Mouse (Mus musculus) mouse embryonic stem cell (cell line): ENCODE data around the gene Pdzrn4.
"Not testable (repeated sequence)": the region's sequence is repeated elsewhere in the genome, so short reads cannot be mapped to it uniquely, and the experiment has no call there.

Source experiments
- in situ Hi-C, 2 experiments: fragments of 300-500 bp; cut with MboI; formaldehyde crosslinking; loops; 1 replicate in 1 of 2; 3 replicates in 1 of 2; pipeline ENCODE4 v1.14.3; 2019 to 2020; ENCODE audit warnings: low sequenced_read_pairs in 2 of 2, low pct_unique_long_range_greater_than_20kb in 1 of 2, mixed read lengths in 1 of 2; ENCODE audit not compliant: unreplicated experiment in 1 of 2

The Pdzrn4 gene

DNA sequence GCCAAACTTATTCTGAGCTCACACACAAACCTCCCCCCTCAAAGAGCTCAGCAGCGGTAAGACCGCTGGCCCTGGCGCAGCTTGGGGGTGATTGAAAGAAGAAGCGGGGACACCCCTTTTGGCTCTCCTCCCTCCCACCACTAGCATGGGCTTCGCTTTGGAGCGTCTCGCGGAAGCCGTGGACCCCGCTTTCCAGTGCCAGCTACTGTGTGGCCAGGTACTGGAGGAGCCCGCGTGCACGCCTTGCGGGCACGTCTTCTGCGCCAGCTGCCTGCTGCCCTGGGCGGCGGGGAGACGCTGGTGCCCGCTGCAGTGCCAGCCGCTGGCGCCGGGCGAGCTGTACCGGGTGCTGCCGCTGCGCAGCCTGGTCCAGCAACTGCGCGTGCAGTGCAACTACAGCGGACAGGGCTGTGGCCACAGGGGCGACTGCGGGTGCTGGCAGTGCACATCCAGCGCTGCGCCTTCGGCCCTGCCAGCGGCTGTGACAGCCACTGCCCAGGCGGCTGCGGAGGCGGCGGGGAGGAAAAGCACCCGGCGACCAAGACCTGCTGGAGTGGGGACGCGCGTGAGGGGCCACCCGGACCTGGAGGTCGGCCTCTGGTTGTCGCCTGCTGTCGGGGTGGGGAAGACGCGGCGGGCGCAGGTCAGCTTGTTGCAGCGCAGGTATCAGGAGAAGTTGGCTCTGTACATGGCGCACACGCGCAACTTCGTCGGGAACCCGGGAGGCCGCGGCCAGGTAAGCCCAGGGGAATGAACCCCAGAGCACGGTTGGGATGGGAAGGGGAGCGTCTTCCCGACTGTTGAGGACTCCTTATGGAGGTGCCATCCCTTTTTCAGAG, at the start of gene Pdzrn4:
Gene Pdzrn4 (plus strand): TSS at position 112 of the 839 bp plus-strand sequence.
- in situ Hi-C loops: no loop called here

- in situ Hi-C loops: no loop called here
Measured at GRCm38 (mm10) chr15:92347426-92347825, 49.3 kb upstream of the Pdzrn4 start.

DNA sequence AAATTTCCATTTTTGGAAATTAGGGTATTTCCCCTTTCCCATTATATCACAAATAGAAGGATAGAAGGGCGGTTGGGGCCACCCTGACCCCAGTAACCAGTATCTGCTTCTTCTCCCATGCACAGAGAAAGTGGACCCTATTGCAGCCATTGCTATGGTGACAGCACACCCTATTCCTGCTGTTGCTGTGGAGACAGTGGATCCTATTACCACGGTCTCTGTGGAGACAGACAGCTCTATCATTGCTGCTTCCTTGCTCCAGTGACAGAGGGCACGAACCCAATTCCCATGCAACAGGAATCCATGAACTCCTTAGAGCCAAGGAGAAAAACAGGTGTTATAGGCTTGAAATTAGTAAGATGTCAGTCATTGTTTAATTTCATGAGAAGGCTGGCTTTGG, 48.8 kb upstream of the Pdzrn4 start:
- in situ Hi-C loops: no loop called here

GRCm38 (mm10) chr15:92348453-92348852, 48.2 kb upstream of the Pdzrn4 start:
- in situ Hi-C loops: not testable (repeated sequence)

DNA sequence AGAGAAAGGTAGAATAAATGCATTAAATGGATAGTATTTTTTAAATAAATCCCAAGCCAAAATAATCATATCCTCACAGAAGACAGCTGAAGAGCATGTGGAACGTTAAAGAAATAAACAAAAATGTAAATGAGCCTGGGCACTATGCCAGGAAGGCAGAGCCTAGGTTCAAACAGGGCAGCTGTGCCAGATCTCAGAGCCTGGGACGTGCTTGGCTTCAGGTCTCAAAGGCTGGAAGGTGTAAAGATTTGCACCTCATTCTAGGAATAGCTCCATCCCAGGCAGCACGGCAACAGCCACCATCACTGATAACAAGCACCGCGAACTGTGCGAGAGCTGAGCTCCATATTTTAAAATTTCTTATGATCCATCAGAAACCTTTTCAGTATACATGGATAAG, 32.5 kb upstream of the Pdzrn4 start:
- in situ Hi-C loops: no loop called here

GRCm38 (mm10) chr15:92364592-92364991, 32.1 kb upstream of the Pdzrn4 start:
- in situ Hi-C loops: no loop called here

GRCm38 (mm10) chr15:92394811-92395210, 1.9 kb upstream of the Pdzrn4 start:
- in situ Hi-C loops: no loop called here

DNA sequence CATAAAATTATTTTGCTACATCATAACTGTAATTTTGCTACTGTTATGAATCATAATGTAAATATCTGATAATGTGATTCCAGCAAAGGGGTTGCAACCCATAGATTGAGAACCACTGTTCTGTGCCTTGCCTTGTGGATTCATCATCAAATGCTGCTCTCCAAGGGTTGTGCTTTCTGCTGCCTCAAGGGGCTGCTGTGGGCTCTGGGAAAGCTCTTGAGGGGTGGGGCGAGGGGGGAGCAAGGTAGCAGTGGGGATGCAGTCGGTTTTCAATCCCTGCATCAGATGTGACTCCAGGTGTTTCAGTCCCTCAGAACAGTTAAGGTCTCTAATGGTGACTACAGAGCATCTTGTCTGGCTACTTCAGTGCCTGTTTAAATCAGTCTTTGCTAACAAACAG, 2.1 kb downstream of the Pdzrn4 start:
- in situ Hi-C loops: no loop called here

DNA sequence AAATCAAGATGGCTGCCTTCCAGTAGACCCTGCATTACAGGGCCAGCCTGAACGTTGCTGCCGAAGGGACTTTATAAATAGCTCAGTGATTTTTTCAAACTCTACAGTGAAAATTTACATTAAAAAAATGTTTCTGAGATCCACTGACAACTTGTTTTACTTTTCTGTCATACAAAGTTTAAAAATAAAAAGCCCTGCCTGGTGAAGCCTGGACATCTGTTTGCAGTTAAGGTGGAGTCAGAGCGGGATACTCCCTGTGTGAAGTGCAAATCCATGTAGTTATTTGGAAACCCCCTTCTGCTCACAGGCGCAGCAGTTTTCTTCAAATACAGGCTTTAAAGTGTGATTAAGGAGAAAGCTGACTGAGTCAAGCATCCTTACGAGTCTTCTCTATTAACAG, 2.6 kb downstream of the Pdzrn4 start:
- in situ Hi-C loops: no loop called here

GRCm38 (mm10) chr15:92401554-92401953, 4.9 kb downstream of the Pdzrn4 start:
- in situ Hi-C loops: no loop called here

- in situ Hi-C loops: no loop called here
Measured at GRCm38 (mm10) chr15:92415323-92415722, 18.6 kb downstream of the Pdzrn4 start.

DNA sequence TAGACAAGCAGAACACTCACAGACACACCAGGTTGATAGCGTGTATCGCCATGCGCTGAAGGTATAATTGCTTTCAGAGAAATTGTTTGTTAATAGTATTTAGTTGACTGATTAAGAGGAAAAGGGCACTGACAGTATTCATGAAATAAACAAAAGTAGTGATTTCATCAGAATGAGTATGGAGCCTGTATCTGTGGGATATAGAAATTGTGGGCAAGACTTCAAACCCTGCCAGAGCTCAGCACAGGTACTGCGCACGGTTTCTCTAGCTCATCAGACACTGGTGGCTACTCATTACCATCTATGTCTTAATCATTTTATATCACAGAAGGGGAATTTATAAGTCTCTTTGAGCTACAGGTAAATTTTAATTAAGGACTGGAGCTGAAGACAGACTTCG, 19.5 kb downstream of the Pdzrn4 start:
- in situ Hi-C loops: no loop called here

DNA sequence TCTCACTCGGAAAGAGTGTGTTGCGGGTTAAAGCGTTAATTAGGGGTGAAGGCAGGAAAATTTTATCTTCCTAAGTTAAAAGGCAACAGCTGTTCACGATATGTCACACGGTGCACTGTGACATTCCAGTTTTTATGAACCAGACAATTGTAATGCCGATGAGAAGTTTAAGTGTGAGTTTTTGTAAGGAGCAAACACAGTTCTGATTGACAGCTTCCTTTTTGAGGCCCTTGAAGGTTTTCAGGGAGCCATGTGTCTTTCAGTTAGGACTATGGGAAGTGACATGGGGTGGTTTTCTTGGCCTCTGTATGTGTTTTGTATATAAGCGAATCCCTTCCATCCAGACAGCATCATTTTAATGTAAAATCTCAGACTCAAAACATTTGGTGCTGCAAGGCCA, 20.0 kb downstream of the Pdzrn4 start:
- in situ Hi-C loops: no loop called here

DNA sequence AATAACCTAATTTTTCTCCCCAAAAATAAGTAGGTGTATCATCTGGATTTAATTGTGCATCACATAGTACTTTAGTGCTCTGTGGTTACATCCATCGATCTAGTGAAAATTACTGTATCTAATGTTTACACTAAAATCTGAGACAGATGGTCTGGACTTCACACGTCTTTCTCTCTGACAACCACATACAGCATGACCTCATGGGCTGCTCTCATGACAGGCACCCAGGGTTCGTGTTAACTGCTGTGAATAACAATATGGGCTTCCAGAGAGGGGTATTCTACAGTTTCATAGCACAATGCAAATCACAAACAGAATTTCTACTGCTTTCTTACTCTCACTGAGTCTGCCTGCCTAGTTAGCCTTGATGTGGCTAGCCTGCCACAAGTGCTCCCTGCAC, 20.4 kb downstream of the Pdzrn4 start:
- in situ Hi-C loops: no loop called here

DNA sequence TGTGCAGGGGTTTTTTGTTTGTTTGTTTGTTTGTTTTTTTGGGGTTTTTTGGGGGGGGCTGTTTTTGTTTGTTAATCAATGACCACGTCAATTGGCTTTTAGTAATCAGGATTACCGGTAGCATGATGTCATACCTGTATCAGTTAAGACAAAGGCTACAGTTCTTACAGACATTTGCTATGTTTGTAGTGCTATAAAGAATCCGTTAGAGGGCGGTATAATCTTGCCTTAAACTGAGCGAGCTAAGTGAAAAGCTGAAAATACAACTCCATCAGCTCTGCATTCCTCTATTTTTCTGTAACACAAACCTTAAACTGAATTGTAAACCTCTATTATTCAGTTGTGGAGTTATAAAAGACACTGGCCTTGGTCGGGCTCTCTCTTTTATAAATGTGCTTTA, 37.9 kb downstream of the Pdzrn4 start:
- in situ Hi-C loops: no loop called here

- in situ Hi-C loops: no loop called here
Measured at GRCm38 (mm10) chr15:92435306-92435705, 38.6 kb downstream of the Pdzrn4 start.

DNA sequence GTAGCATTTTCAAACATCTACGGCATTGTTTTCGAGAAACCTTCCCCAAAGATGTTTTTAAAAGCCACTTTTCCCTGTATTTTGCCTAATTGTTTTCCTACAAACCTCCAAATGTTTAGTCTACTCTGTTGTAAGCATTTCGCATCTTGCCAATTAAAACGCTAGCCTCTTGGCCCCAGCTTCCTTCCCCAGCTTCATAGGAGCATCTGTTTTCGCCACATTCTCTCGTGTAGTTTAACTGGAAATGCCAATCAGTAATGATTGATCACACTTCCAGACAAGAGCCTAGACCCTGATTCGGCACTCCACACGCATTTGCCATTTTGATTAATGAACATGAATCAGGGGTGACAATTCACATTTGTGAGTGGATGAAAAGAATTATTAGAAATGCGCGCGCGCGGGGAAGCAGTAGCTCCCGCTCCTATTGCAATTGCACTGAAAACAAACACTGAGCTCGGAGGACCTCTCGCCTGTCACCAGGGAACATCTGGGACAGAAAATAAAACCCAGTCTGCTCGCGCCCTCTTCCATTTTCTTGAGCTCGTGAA, 45.0 kb downstream of the Pdzrn4 start:
- in situ Hi-C loops: no loop called here

DNA sequence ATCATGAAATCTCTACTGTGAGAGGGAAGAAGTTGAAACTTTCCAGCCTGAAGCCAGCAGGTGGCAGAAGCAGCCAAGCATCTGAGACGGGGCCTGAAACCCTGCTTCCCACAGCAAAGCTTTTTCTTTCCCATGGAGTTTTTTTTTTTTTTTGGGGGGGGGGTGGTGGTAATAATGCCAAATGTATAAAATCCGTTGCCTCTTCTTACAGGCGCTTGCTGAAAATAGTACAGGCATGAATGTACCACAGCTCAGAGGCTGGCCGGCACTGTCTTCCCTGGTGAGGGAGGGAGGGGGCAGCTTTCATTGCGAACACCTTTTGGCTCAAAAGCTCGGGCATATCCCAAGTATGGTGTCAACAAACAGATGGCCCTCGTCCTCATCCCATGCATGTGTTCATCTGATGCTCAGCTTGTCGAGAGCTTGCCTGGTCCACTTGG, 51.0 kb downstream of the Pdzrn4 start:
- in situ Hi-C loops: no loop called here

DNA sequence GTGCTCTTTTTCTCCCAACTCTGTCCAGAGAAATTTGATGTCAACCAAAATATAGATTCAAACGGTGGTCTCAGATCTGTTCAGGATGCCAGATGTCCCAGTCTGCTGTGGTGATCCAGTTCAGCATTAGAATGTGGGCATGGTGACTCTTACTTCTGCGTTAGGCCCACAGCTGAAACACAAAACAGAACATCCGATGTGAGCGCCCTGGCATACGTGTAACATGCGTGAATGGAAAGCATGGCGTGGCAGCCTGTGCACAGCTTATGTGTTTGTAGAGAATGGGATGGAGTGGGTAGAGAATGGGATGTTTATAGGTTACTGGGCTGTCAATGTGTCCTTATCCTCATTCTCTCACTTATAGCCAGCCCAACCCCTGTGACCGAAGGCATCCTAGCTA, 52.4 kb downstream of the Pdzrn4 start:
- in situ Hi-C loops: no loop called here

GRCm38 (mm10) chr15:92452620-92453019, 55.9 kb downstream of the Pdzrn4 start:
- in situ Hi-C loops: loop anchor here in 1 of 2 experiments (25.0 kb wide), 1 partner anchor 285 kb away; no protein-coding TSS in a partner anchor
